8 mouse cellular contexts compared by ENCODE assay signal in the genomic region with DNA sequence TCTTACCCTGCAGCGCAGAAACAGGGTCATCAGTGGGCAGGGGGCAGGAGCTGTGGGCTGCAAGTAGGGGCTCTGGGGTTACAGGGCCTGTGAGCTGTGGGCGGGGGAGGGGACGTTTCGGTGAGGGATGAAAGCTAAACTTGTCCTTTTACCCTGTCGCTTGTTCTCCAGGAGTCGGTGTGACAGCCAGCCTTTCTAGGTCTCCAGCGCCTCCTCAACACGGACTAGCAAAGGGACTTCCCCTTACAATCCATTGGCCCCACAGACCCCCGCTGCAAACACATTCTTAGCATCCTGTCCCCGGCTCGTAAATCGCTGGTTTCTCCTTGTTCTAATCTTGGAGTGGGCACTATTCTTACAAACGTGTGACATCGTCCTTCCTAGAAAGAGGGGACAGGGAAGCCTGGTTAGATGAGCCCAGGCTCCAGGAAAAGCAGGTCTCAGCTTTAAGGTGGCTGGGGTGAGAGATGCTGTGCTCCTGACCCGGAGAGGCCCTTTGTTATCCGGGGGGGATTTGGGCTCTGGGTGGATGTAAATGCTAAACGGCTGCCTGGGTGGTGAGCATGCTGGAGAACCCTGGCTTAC. TPM values are rescaled to one million over a fixed set of nuclear protein-coding genes. Genes with fewer than 3 reads are reported as not detected.
DNase-seq lines count a peak whose midpoint lies in the region; ATAC-seq lines count a peak whose summit lies in the region.

No protein-coding gene starts in this region.

- peak overlapping the region; percentile 48 for H3K4me2 ChIP-seq in embryonic facial prominence, embryonic 14.5 days (ENCODE audit: low read depth, low read length)
- H3K4me2 ChIP-seq in hindbrain, embryonic 16.5 days (ENCODE audit: low read length) = peak overlapping the region; percentile 50
- H3K4me2 ChIP-seq in lung, embryonic 16.5 days (ENCODE audit: low read depth, low read length) = peak overlapping the region; percentile 51

- H3K9me3 ChIP-seq in embryonic facial prominence, embryonic 14.5 days (ENCODE audit: control insufficient read depth, low read length) = no peaks in the 10 kb centered on the region
- no peaks in the 10 kb centered on the region for H3K9me3 ChIP-seq in hindbrain, embryonic 16.5 days (ENCODE audit: control insufficient read depth, low read length)
- no peaks in the 10 kb centered on the region for H3K9me3 ChIP-seq in lung, embryonic 16.5 days (ENCODE audit: control insufficient read depth, low read length)

- H3K4me3 ChIP-seq in embryonic facial prominence, embryonic 14.5 days (ENCODE audit: low read depth, low read length) = no peak overlapping the region
- no peak overlapping the region; the same call in 1 of the 2 replicates for H3K4me3 ChIP-seq in hindbrain, embryonic 16.5 days (ENCODE audit: low read length)
- no peak overlapping the region for H3K4me3 ChIP-seq in lung, embryonic 16.5 days (ENCODE audit: low read length)

- peak overlapping the region; percentile 87 for H3K27ac ChIP-seq in embryonic facial prominence, embryonic 14.5 days (replicated peaks; ENCODE audit: low read depth, low read length)
- H3K27ac ChIP-seq in hindbrain, embryonic 16.5 days (ENCODE audit: low read depth, low read length) = peak overlapping the region; percentile 68
- H3K27ac ChIP-seq in lung, embryonic 16.5 days (ENCODE audit: low read length) = peak overlapping the region; percentile 95

- H3K27me3 ChIP-seq in embryonic facial prominence, embryonic 14.5 days (replicated peaks; ENCODE audit: control insufficient read depth, insufficient read depth, low read length) = no peaks in the 10 kb centered on the region
- H3K27me3 ChIP-seq in hindbrain, embryonic 16.5 days (replicated peaks; ENCODE audit: control insufficient read depth, insufficient read depth, low read length) = no peaks in the 10 kb centered on the region
- no peaks in the 10 kb centered on the region for H3K27me3 ChIP-seq in lung, embryonic 16.5 days (ENCODE audit: control insufficient read depth, insufficient read depth, low read depth, low read length)

- peak overlapping the region; percentile 47 for H3K9ac ChIP-seq in embryonic facial prominence, embryonic 14.5 days (ENCODE audit: low read depth, low read length)
- H3K9ac ChIP-seq in hindbrain, embryonic 16.5 days (ENCODE audit: low read depth, low read length) = peak overlapping the region; percentile 20; the same call in 1 of the 2 replicates
- peak overlapping the region; percentile 63 for H3K9ac ChIP-seq in lung, embryonic 16.5 days (ENCODE audit: low read length)

- peak; percentile 23 to 25 for DNase-seq in kidney, adult 8-10 months
- DNase-seq in kidney, adult 18-20 months = no peak
- DNase-seq in Muller cell, postnatal 12 days (ENCODE audit: inconsistent ontology term) = peak; percentile 58
- DNase-seq in embryonic facial prominence, embryonic 14.5 days (ENCODE audit: low spot score) = peak; percentile 43
- DNase-seq in skeletal muscle tissue, adult 2 months (ENCODE audit: low read depth, low spot score) = peak; percentile 40
- DNase-seq in frontal cortex, postnatal 25 days (ENCODE audit: low spot score in 2 of 2) = no peak

- no peak for ATAC-seq in embryonic facial prominence, embryonic 14.5 days (ENCODE audit: low read depth)
- no peak for ATAC-seq in hindbrain, embryonic 16.5 days
- no peak for ATAC-seq in lung, embryonic 16.5 days (ENCODE audit: low read depth)

- 7% methylated on average over 17 of the region's 17 CpGs for WGBS in embryonic facial prominence, embryonic 14.5 days
- WGBS in hindbrain, embryonic 16.5 days = 5% methylated on average over 17 of the region's 17 CpGs
- WGBS in lung, embryonic 16.5 days = 6% methylated on average over 17 of the region's 17 CpGs

- peaks cover 50% of the 10 kb centered on the region for H3K4me1 ChIP-seq in embryonic facial prominence, embryonic 14.5 days (ENCODE audit: control insufficient read depth, insufficient read depth, low read length)
- H3K4me1 ChIP-seq in hindbrain, embryonic 16.5 days (ENCODE audit: control insufficient read depth, insufficient read depth, low read depth, low read length) = peaks cover 32% of the 10 kb centered on the region
- H3K4me1 ChIP-seq in lung, embryonic 16.5 days (replicated peaks; ENCODE audit: control insufficient read depth, insufficient read depth, low read length) = peaks cover 60% of the 10 kb centered on the region

- H3K36me3 ChIP-seq in embryonic facial prominence, embryonic 14.5 days (ENCODE audit: control insufficient read depth, insufficient read depth, low read length) = no peaks in the 10 kb centered on the region
- H3K36me3 ChIP-seq in hindbrain, embryonic 16.5 days (ENCODE audit: control insufficient read depth, insufficient read depth, low read length) = no peaks in the 10 kb centered on the region
- H3K36me3 ChIP-seq in lung, embryonic 16.5 days (ENCODE audit: control insufficient read depth, insufficient read depth, low read length) = no peaks in the 10 kb centered on the region

RNA-seq across cellular contexts. Expression of a gene that starts 7.6 kb away (rescaled TPM):
- 1.1 and 1.9 TPM in 2 replicates for polyA plus RNA-seq in embryonic facial prominence, embryonic 14.5 days (2014; fragmentation: Nextera tagmentation; extraction: Ambion mirVana)
- 4.9 and 5.6 TPM in 2 replicates for polyA plus RNA-seq in hindbrain, embryonic 16.5 days (2015; fragmentation: Nextera tagmentation; extraction: Ambion mirVana)
- polyA plus RNA-seq in lung, embryonic 16.5 days (2015; fragmentation: Nextera tagmentation; extraction: Ambion mirVana) = 1.4 and 1.6 TPM in 2 replicates

RNA-seq across cellular contexts. Expression of a gene that starts 12.6 kb away (rescaled TPM):
- polyA plus RNA-seq in embryonic facial prominence, embryonic 14.5 days (2014; fragmentation: Nextera tagmentation; extraction: Ambion mirVana) = 18.1 and 18.5 TPM in 2 replicates
- 28.2 and 28.6 TPM in 2 replicates for polyA plus RNA-seq in hindbrain, embryonic 16.5 days (2015; fragmentation: Nextera tagmentation; extraction: Ambion mirVana)
- 19.4 and 20.3 TPM in 2 replicates for polyA plus RNA-seq in lung, embryonic 16.5 days (2015; fragmentation: Nextera tagmentation; extraction: Ambion mirVana)

RNA-seq across cellular contexts. Expression of a gene that starts 22.0 kb away (rescaled TPM):
- polyA plus RNA-seq in embryonic facial prominence, embryonic 14.5 days (2014; fragmentation: Nextera tagmentation; extraction: Ambion mirVana) = 32.2 and 34.0 TPM in 2 replicates
- 41.7 and 49.2 TPM in 2 replicates for polyA plus RNA-seq in hindbrain, embryonic 16.5 days (2015; fragmentation: Nextera tagmentation; extraction: Ambion mirVana)
- polyA plus RNA-seq in lung, embryonic 16.5 days (2015; fragmentation: Nextera tagmentation; extraction: Ambion mirVana) = 33.2 and 36.6 TPM in 2 replicates

RNA-seq across cellular contexts. Expression of a gene that starts 42.3 kb away (rescaled TPM):
- polyA plus RNA-seq in embryonic facial prominence, embryonic 14.5 days (2014; fragmentation: Nextera tagmentation; extraction: Ambion mirVana) = 57.7 and 62.2 TPM in 2 replicates
- polyA plus RNA-seq in hindbrain, embryonic 16.5 days (2015; fragmentation: Nextera tagmentation; extraction: Ambion mirVana) = 127 and 144 TPM in 2 replicates
- polyA plus RNA-seq in lung, embryonic 16.5 days (2015; fragmentation: Nextera tagmentation; extraction: Ambion mirVana) = 36.3 and 36.4 TPM in 2 replicates

RNA-seq across cellular contexts. Expression of a gene that starts 53.5 kb away (rescaled TPM):
- 40.7 and 49.0 TPM in 2 replicates for polyA plus RNA-seq in embryonic facial prominence, embryonic 14.5 days (2014; fragmentation: Nextera tagmentation; extraction: Ambion mirVana)
- polyA plus RNA-seq in hindbrain, embryonic 16.5 days (2015; fragmentation: Nextera tagmentation; extraction: Ambion mirVana) = 62.5 and 71.1 TPM in 2 replicates
- 56.6 and 57.8 TPM in 2 replicates for polyA plus RNA-seq in lung, embryonic 16.5 days (2015; fragmentation: Nextera tagmentation; extraction: Ambion mirVana)

Comparison
In these comparisons a context has a peak if more than half of its experiments do, and no peak if none do; other contexts are left out.
1. DNase-seq: peak in kidney, adult 8-10 months (2 of 2), Muller cell, postnatal 12 days (single experiment), embryonic facial prominence, embryonic 14.5 days (single experiment) and skeletal muscle tissue, adult 2 months (single experiment); none in kidney, adult 18-20 months (single experiment) and frontal cortex, postnatal 25 days (0 of 2).
2. Peak in every context shown above with its lines, with median percentiles within 50 percentile points of each other: H3K27ac ChIP-seq, H3K4me2 ChIP-seq and H3K9ac ChIP-seq.